Mouse (Mus musculus) heart, postnatal 0 days (tissue): ENCODE measurements around the gene Ipo4.

Experiments
- CTCF ChIP-seq: IDR thresholded peaks from 2 replicates; pipeline ENCODE4 v1.5.1; 2016; ENCODE audit warnings: antibody characterized with exemption, control low read depth, low read depth
- EP300 ChIP-seq: IDR thresholded peaks from 2 replicates; pipeline ENCODE4 v1.6.1; 2016; ENCODE audit warnings: antibody characterized with exemption, low read depth

DNA sequence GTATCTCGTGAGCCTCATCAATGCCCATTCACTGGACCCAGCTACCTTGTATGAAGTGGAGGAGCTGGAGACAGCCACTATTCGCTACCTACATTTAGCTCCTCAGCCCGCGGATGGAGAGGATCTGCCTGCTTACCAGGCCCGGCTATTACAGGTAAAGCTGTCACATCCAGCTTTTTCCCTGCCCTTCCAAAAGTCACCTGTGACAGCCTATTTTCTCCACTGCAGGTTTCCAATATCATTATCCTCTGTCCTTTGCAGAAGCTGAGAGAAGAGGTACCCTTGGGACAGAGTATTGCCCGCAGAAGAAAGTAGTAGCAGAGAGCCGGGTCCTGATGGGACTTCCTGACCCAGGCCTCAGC is 32.5 kb downstream of the Ipo4 start, which contains the start of gene Irf9:
- TF ChIP-seq CTCF (no peak), EP300 (no peak)
